Mouse (Mus musculus) heart, postnatal 0 days (tissue): ENCODE data around the gene Ttc7b. TPM values are rescaled to one million over a fixed set of nuclear protein-coding genes. Genes with fewer than 3 reads are reported as not detected.

Experiments used
- ATAC-seq: fragments of 200-750 bp; cut with Nextera tagmentation; 2 replicates; pipeline ENCODE4 v1.8.0; 2017; ENCODE audit warnings: low read depth, moderate number of reproducible peaks, moderate library complexity; ENCODE audit not compliant: insufficient read depth
- DNase-seq: peaks from one replicate; pipeline ENCODE4 v3.0.0-alpha.2; 2016; ENCODE audit warnings: low spot score
- H3K27ac ChIP-seq: fragments of 300-500 bp; sonication (generic); 2 replicates; pipeline ENCODE4 v1.5.1; 2014; ENCODE audit warnings: low read depth, mild to moderate bottlenecking
- H3K27me3 ChIP-seq: fragments of 300-500 bp; sonication (generic); 2 replicates; pipeline ENCODE4 v1.6.1; 2014; ENCODE audit warnings: low read length, mixed read lengths; ENCODE audit not compliant: control insufficient read depth, insufficient read depth
- H3K36me3 ChIP-seq: fragments of 300-500 bp; sonication (generic); replicated peaks from 2 replicates; pipeline ENCODE4 v1.6.1; 2014; ENCODE audit warnings: low read length, mixed read lengths; ENCODE audit not compliant: control insufficient read depth, insufficient read depth
- H3K4me1 ChIP-seq: fragments of 300-500 bp; sonication (generic); 2 replicates; pipeline ENCODE4 v1.6.1; 2014; ENCODE audit warnings: antibody characterized with exemption; ENCODE audit not compliant: control insufficient read depth, insufficient read depth
- H3K4me2 ChIP-seq: fragments of 300-500 bp; sonication (generic); 2 replicates; pipeline ENCODE4 v1.6.1; 2014; ENCODE audit warnings: low read depth, mild to moderate bottlenecking, low read length, moderate library complexity
- H3K4me3 ChIP-seq: fragments of 300-500 bp; sonication (generic); 2 replicates; pipeline ENCODE4 v1.5.1; 2014; ENCODE audit warnings: low read depth, low read length
- H3K9ac ChIP-seq: fragments of 300-500 bp; sonication (generic); replicated peaks from 2 replicates; pipeline ENCODE4 v1.6.1; 2014; ENCODE audit warnings: low read depth, low read length, mixed read lengths
- H3K9me3 ChIP-seq: fragments of 300-500 bp; sonication (generic); replicated peaks from 2 replicates; pipeline ENCODE4 v1.6.1; 2016; ENCODE audit warnings: low read length; ENCODE audit not compliant: control insufficient read depth
- CTCF ChIP-seq: IDR thresholded peaks from 2 replicates; pipeline ENCODE4 v1.5.1; 2016; ENCODE audit warnings: antibody characterized with exemption, control low read depth, low read depth
- EP300 ChIP-seq: IDR thresholded peaks from 2 replicates; pipeline ENCODE4 v1.6.1; 2016; ENCODE audit warnings: antibody characterized with exemption, low read depth
- WGBS: fragments of 180-500 bp; shearing (Covaris S2); extraction: QIAGEN DNeasy Blood & Tissue Kit; methylation state at CpG from one replicate; pipeline ENCODE4 v1.1.7; 2014; 5-methylcytosine and 5-hydroxymethylcytosine counted together
- polyA plus RNA-seq: library from polyadenylated mRNA; unstranded; fragments of >200 nt; fragmentation: Nextera tagmentation; extraction: Ambion mirVana; gene quantifications from 2 replicates; pipeline ENCODE4 v1.2.1, GENCODE M21; 2015
- total RNA-seq: library from RNA; depleted of rRNA; stranded (reverse); fragments of >200 nt; gene quantifications from 2 replicates; pipeline ENCODE4 v1.2.3, GENCODE M21; 2014; ENCODE audit warnings: low replicate concordance

Ttc7b gene
- total and polyA plus RNA-seq, 2 experiments from 2014 or later, result 6.7 to 29.4 TPM

DNA sequence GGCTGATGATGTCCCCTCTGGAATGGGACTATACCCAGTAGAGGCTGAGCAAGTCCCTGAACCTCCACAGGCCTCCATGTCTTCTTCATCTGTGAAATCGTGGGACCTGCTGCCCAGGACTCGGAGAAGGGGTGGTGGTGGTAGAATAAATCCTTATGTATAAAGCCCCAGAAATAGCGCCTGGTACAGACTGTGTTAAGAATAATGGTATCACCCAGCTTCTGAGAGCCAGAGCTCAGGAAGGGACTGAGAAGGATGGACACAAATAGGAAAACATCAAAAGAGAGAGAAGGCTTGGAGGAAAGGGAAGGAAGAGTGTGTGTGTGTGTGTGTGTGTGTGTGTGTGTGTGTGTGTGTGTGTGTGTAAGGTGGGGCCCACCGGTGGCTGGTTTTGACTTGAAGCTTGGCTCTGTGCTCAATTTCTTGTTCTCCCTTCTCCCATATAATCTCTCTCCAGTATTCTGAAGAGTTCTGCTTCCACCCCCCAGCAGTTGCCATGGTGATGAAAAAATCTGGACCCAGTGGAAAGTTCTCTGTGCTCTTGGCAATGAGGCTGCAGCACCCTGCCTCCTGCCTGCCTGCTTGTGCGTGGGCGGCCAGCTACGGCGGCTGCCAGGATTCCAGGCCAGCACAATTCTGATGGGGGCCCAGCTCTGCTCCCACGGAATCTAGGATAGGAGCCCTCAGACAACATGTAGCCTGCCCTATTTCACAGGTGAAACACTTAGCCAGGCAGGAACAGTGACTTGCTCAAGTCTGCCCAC lies 254.9 kb downstream of the Ttc7b start:
- no peaks in the 10 kb centered on the region for H3K27me3 ChIP-seq
- H3K4me2 ChIP-seq, result no peak overlapping the region
- ATAC-seq (no peak), DNase-seq (no peak)
- H3K9ac ChIP-seq, result no peak overlapping the region
- WGBS, result 35% methylated on average over 9 of the region's 9 CpGs
- TF ChIP-seq CTCF, result no peak
- TF ChIP-seq EP300, result no peak
- H3K27ac ChIP-seq, result no peak overlapping the region
- no peaks in the 10 kb centered on the region for H3K4me1 ChIP-seq
- no peak overlapping the region for H3K4me3 ChIP-seq
- no peaks in the 10 kb centered on the region for H3K9me3 ChIP-seq
- no peaks in the 10 kb centered on the region for H3K36me3 ChIP-seq

DNA sequence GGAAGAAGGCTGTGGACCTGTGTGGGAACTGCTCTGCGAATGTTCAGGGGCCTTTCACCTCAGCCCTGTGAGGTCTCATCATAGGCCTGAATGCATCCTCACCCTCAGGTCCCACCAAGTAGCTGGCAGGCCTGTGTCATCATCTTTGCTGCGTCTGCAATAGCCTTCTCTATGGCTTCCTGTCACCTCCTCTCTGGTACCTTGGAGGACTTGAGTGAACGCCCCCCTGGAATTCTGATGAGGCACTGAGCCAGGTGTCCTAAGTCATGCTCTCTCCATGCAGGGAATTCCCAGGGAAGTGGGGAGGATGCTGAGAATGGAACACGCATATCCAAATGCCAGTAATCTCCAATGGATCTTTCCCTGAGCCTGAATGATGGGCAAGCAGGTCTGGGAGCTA lies 255.7 kb downstream of the Ttc7b start:
- Histone ChIP-seq H3K9ac (no peak overlapping the region), H3K36me3 (no peaks in the 10 kb centered on the region), H3K4me3 (no peak overlapping the region), H3K27ac (no peak overlapping the region), H3K9me3 (no peaks in the 10 kb centered on the region), H3K4me1 (no peaks in the 10 kb centered on the region), H3K4me2 (no peak overlapping the region), H3K27me3 (no peaks in the 10 kb centered on the region)
- DNase-seq (no peak), ATAC-seq (no peak)
- no peak for TF ChIP-seq CTCF
- 60% methylated on average over 4 of the region's 4 CpGs for WGBS

DNA sequence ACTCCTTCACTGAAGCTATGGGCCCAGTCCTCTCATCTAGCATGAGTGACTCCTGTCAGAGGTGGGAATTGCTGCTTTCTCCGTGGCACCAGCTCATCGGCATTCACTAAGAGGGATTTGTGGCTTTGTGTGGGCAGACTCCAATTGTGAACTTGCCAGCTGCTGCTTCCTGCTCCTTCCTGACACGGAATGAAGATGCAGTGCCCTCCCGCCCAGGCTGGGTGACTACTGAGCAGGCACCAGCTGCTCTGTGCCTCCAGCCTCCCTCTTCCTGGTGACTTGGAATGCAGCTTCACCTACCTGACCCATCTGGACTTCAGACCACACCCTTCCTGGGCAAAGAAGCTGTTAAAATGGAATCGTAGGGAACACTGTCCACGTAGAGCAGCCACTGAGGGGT lies 257.8 kb downstream of the Ttc7b start:
- TF ChIP-seq CTCF (no peak), EP300 (no peak)
- ATAC-seq (no peak), DNase-seq (no peak)
- Histone ChIP-seq H3K4me3 (no peak overlapping the region), H3K27me3 (no peaks in the 10 kb centered on the region), H3K4me1 (no peaks in the 10 kb centered on the region), H3K9ac (no peak overlapping the region), H3K36me3 (no peaks in the 10 kb centered on the region), H3K4me2 (no peak overlapping the region), H3K27ac (no peak overlapping the region), H3K9me3 (no peaks in the 10 kb centered on the region)
- 68% methylated on average over 6 of the region's 6 CpGs for WGBS

DNA sequence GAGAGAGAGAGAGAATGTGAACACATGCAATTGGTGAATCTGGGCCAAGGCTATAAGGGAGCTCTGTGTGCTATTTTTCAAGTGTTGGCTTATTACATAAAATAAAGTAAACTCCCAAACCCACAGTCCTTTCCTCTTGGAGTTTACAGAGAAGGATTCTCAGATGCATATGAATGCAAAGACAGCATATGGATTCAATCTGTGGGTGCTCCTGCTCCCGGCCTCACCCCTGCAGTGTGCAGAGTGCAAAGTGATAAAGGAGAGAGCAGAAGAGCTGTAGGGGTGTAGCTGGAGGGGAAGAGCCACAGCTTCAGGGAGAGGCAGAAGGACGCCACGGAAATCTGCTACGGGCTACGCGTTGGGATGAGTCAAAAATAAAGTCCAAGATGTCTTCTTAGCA lies 258.9 kb downstream of the Ttc7b start:
- no peak for TF ChIP-seq CTCF
- TF ChIP-seq EP300, result no peak
- ATAC-seq, result no peak
- Histone ChIP-seq H3K4me1 (no peaks in the 10 kb centered on the region), H3K4me2 (no peak overlapping the region), H3K9me3 (no peaks in the 10 kb centered on the region), H3K27ac (no peak overlapping the region), H3K4me3 (no peak overlapping the region), H3K27me3 (no peaks in the 10 kb centered on the region), H3K36me3 (no peaks in the 10 kb centered on the region), H3K9ac (no peak overlapping the region)
- 76% methylated on average over 6 of the region's 6 CpGs for WGBS
- no peak for DNase-seq

DNA sequence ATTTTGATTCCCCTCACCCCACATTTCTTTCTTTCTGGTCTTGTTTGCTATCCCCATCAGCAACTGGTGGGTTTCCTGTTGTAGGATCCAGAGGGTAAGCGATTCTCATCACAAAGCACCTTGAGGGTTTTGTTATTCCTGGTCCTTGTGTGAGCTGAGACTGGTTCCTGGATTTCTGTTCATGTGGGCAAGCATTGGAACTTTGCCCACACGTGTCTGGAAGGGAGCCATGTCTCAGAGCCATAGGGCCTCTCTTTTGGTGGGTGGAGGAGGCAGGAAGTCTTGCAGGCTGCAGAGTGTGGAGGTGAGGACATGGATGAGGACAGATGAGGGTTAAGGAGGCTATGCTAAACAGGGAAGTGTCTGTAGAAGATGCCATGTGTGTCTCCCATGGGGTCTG lies 260.5 kb downstream of the Ttc7b start:
- Histone ChIP-seq H3K36me3 (no peaks in the 10 kb centered on the region), H3K9ac (no peak overlapping the region), H3K27me3 (no peaks in the 10 kb centered on the region), H3K4me2 (no peak overlapping the region), H3K4me3 (no peak overlapping the region), H3K4me1 (no peaks in the 10 kb centered on the region), H3K27ac (no peak overlapping the region), H3K9me3 (no peaks in the 10 kb centered on the region)
- ATAC-seq (no peak), DNase-seq (no peak)
- WGBS, result 53% methylated on average over 2 of the region's 2 CpGs
- TF ChIP-seq CTCF (no peak), EP300 (no peak)

DNA sequence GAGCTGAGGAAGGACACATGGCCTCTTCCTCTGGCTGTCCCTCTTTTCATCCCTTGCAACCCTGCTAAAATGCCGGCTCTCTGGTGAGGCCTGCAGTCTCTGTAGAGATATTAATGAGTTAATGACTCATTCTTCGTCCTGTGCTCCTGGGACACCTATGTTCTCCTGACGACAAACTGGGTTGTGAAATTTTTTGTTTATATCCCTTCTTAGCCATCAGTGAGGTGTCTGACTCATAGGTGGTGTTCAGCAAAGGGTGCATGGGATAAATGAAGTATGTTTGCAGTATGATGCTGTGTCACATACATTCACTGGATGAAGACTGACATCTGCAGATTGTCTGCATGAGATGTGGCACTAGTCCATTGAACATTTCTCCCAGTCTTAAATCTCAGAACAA lies 262.8 kb downstream of the Ttc7b start:
- TF ChIP-seq EP300 (no peak), CTCF (no peak)
- H3K9me3 ChIP-seq, result no peaks in the 10 kb centered on the region
- DNase-seq (no peak), ATAC-seq (no peak)
- WGBS, result 56% methylated on average over 3 of the region's 3 CpGs
- no peak overlapping the region for H3K27ac ChIP-seq
- H3K4me3 ChIP-seq, result no peak overlapping the region
- H3K27me3 ChIP-seq, result no peaks in the 10 kb centered on the region
- no peaks in the 10 kb centered on the region for H3K4me1 ChIP-seq
- H3K4me2 ChIP-seq, result no peak overlapping the region
- H3K36me3 ChIP-seq, result no peaks in the 10 kb centered on the region
- no peak overlapping the region for H3K9ac ChIP-seq
